15 mouse cellular contexts compared by ENCODE assay signal in genomic region chr5:103762850-103763254, GRCm38 (mm10).
DNase-seq lines count a peak whose midpoint lies in the region; ATAC-seq and TF ChIP-seq lines count a peak whose summit lies in the region.
"Had no signal": no experiment of that assay in that cellular context is flagged by ENCODE, and none has a peak within 500 bp of the region (broad histone marks: within the 10 kb centered on the region; RNA-seq: fewer than 3 reads in every experiment).

No protein-coding gene starts in this region.

- peak; percentile 91 for DNase-seq in heart, adult 11 months
- DNase-seq in heart, adult 9 months (ENCODE audit: low spot score in 2 of 2) = no peak
- no peak for DNase-seq in G1E (ENCODE audit: low spot score)
- DNase-seq in induced T-regulatory cell, adult 2 months (ENCODE audit: low read depth) = peak; percentile 40
- DNase-seq in frontal cortex, adult 2 months (ENCODE audit: extremely low spot score in 1 of 2, low spot score in 1 of 2) = no peak
- no peak for DNase-seq in kidney, adult 18-20 months
- DNase-seq: adrenal gland, postnatal 25 days; cerebellum, adult 9-11 months; right cerebral cortex, postnatal 4 days had no signal

- H3K4me3 ChIP-seq in G1E (ENCODE audit: low read depth, low read length) = peak overlapping the region; percentile 54; the same call in 1 of the 2 replicates
- H3K4me3 ChIP-seq in forebrain, embryonic 12.5 days (replicated peaks) = no peak overlapping the region
- H3K4me3 ChIP-seq: embryonic facial prominence, embryonic 12.5 days; limb, embryonic 15.5 days; midbrain, embryonic 13.5 days had no signal

- peaks cover 87% of the 10 kb centered on the region for H3K4me1 ChIP-seq in G1E (ENCODE audit: insufficient read depth, low read depth, low read length)
- H3K4me1 ChIP-seq in forebrain, embryonic 12.5 days = peaks cover 12% of the 10 kb centered on the region

- H3K4me2 ChIP-seq in forebrain, embryonic 12.5 days = no peak overlapping the region
- H3K4me2 ChIP-seq: embryonic facial prominence, embryonic 12.5 days; hindbrain, embryonic 14.5 days; limb, embryonic 15.5 days; midbrain, embryonic 13.5 days had no signal

- no peak for TF ChIP-seq CTCF in G1E (IDR thresholded peaks at IDR 0.05; ENCODE audit: low read depth, low read length)

- no peaks in the 10 kb centered on the region for H3K27me3 ChIP-seq in G1E (ENCODE audit: insufficient read depth, low read length)
- 0 out of 2 replicates have a peak, but pooled peaks cover 6% of the 10 kb centered on the region for H3K27me3 ChIP-seq in forebrain, embryonic 12.5 days
- H3K27me3 ChIP-seq: embryonic facial prominence, embryonic 12.5 days; limb, embryonic 15.5 days had no signal

- H3K27ac ChIP-seq in forebrain, embryonic 12.5 days = no peak overlapping the region
- H3K27ac ChIP-seq: embryonic facial prominence, embryonic 12.5 days; hindbrain, embryonic 14.5 days; limb, embryonic 15.5 days; midbrain, embryonic 13.5 days had no signal

- no peak overlapping the region for H3K9ac ChIP-seq in forebrain, embryonic 12.5 days
- H3K9ac ChIP-seq: embryonic facial prominence, embryonic 12.5 days; hindbrain, embryonic 14.5 days; limb, embryonic 15.5 days; midbrain, embryonic 13.5 days had no signal

- peaks cover 13% of the 10 kb centered on the region for H3K9me3 ChIP-seq in G1E (replicated peaks)
- H3K9me3 ChIP-seq in forebrain, embryonic 12.5 days = peaks cover 6% of the 10 kb centered on the region; the same call in 1 of the 2 replicates
- H3K9me3 ChIP-seq: limb, embryonic 15.5 days had no signal

- 93% methylated on average over 4 of the region's 4 CpGs for WGBS in forebrain, embryonic 12.5 days

- peaks cover 42% of the 10 kb centered on the region for H3K36me3 ChIP-seq in G1E (replicated peaks)
- H3K36me3 ChIP-seq in forebrain, embryonic 12.5 days (replicated peaks) = no peaks in the 10 kb centered on the region
- H3K36me3 ChIP-seq: embryonic facial prominence, embryonic 12.5 days; limb, embryonic 15.5 days; midbrain, embryonic 13.5 days had no signal

- peak; percentile 25; the same call in 1 of the 2 replicates for ATAC-seq in G1E (ENCODE audit: extremely low read depth, insufficient number of reproducible peaks, low FRiP score, poor library complexity, severe bottlenecking)
- ATAC-seq in megakaryocyte-erythroid progenitor cell, adult 5-6 weeks (replicated peaks; ENCODE audit: low FRiP score, low TSS enrichment, poor library complexity, severe bottlenecking) = peak; percentile 60
- ATAC-seq in forebrain, embryonic 12.5 days (ENCODE audit: low FRiP score) = no peak
- ATAC-seq: midbrain, embryonic 13.5 days had no signal

Comparison
In these comparisons a context has a peak if more than half of its experiments do, and no peak if none do; other contexts are left out.
1. DNase-seq: peak in heart, adult 11 months (single experiment) and induced T-regulatory cell, adult 2 months (single experiment); none in heart, adult 9 months (0 of 2), G1E (single experiment), frontal cortex, adult 2 months (0 of 2) and kidney, adult 18-20 months (single experiment).